Mouse (Mus musculus) activated CD4-positive, CD25-positive, alpha-beta regulatory T cell, adult 4 months (primary cell): ENCODE measurements around the gene Tbx15. TPM values are rescaled to one million over a fixed set of nuclear protein-coding genes. Genes with fewer than 3 reads are reported as not detected.

Experiments
- ATAC-seq: one replicate; pipeline ENCODE4 v1.8.0; 2017
- polyA plus RNA-seq, 2 experiments: library from polyadenylated mRNA; unstranded; fragments of 100-300 nt; shearing (Covaris generic); gene quantifications; one replicate each; pipeline ENCODE4 v1.2.1; 2017

Gene Tbx15
- polyA plus RNA-seq, 2 experiments from 2014 or later = not detected

- ATAC-seq = no peak
Measured at GRCm38 (mm10) chr3:99248831-99249550, 8.8 kb downstream of the Tbx15 start.

GRCm38 (mm10) chr3:99249551-99249870, 9.3 kb downstream of the Tbx15 start:
- no peak for ATAC-seq

DNA sequence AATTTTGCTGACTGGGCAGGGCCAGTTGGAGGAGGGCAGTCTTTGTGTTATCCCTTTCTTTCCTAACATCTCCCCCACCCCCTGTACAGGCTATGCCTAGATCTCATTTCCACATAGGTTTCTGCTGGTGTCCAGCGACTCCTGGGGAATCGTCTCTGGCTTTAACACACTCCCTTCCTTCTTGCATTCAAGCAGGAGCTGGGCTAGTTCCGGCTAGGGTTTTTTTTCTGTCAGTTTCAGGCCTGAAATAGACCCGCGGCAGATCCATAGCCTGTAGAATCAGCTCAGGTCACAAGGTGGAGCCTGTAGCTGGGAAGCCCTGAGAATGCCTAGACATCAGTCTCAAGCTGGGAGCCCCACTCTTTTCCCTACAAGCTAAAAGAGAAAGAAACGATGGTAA, 9.7 kb downstream of the Tbx15 start:
- ATAC-seq = no peak

DNA sequence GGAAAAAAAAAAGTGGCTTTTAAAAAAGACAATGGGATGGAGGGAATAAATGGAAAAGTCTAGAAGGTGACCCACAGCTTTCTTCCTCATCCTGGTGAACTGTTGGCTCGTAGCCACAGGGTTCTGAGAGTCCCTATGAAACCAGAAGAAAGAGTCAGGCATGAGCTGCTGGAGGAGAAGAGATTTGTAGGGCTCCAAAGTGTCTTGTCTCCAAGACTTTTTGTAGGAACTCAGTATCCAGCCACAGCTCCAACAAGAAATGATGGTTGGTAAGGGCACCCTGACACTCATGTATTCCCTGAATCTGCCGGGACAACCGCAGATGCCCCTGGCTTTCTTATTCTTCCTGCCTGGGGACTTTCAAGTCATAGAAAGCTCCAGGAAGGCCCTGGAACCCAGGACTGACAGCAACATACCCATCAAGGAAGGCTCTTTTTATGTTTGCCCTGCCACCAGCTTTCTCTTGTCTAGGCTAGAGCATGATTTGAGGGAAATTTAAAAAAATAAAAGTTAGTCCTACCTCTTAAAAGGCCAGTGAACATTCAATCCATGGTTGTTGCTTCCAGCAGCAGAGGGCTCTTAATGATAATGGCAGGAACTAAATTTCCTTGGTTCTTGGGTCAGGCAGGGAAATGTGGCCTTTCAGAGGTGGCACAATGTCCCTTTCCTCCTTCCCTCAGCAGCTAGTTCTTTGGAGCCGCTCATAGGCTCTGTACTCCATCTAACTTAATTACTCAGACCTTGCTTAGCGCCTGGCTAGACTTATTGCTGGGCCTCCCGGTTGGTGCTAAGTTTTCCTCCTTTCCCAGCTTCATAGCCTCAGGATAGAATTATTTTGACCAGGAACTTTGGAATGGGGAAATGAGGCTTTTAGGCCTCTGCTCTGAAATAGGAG, 11.3 kb downstream of the Tbx15 start:
- ATAC-seq = no peak

GRCm38 (mm10) chr3:99252461-99253091, 12.4 kb downstream of the Tbx15 start:
- no peak for ATAC-seq

- ATAC-seq = no peak
Measured at GRCm38 (mm10) chr3:99253092-99253488, 12.9 kb downstream of the Tbx15 start.

DNA sequence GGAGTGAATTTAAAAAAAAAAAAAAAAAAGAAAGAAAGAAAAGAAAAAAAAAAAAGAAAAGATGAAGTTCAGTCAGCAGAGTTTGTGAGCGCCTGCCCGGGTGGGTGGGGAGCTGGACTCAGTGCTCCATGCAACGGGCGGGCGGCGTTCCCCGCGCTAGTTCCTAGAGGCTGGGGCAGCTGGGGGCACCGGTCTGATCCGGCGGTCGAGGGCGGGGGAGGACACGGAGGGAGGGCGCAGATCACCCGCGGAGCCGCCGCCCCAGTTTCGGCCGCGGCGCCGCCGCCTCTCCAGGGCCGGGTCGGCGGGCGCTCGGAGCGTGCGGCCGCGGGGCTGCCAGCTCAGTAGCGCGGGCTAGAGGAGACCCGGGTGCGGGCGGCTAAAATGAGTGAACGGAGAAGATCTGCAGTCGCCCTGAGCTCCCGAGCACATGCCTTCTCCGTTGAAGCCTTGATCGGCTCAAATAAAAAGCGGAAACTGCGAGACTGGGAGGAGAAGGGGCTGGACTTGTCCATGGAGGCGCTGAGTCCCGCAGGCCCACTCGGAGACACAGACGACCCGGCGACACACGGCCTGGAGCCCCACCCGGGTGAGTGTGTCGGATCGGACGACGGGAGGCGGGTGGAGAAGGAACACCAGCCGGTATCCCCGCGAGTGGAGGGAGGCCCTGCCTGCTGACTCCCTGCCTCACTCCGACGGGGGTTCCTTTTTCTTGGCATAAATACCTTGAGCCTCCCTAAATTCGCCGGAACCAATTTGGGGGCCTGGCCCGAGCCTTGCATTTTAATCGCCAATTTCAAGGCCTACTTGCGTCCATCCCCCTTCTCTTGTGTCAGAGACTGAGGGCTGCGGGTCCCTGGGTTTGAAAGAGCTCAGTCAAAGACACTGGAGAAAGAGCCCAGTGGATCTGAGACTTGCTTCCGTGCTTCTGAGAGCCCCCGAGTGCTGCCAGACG, 13.6 kb downstream of the Tbx15 start:
- no peak for ATAC-seq

GRCm38 (mm10) chr3:99254559-99255151, 14.5 kb downstream of the Tbx15 start:
- no peak for ATAC-seq

- ATAC-seq = no peak
Measured at GRCm38 (mm10) chr3:99255411-99256365, 15.5 kb downstream of the Tbx15 start.

DNA sequence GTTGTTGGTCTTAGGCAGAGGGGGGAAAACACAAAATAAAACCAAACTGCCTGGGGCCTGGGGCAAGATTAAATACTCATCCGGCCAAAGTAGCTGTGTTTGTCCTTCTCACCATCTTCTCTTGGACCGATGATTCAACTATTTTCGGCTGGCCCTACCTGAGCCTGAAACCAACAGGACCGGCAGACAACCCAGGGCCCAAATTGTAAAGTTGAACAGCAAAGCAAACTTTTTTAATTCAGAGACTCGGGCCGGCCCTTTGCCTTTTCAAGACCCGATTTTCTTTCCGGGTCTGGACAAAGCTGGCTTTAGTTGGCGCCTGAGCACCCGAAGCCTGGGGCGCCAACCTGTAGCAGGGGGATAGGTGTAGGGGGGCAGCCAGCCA, 16.2 kb downstream of the Tbx15 start:
- no peak for ATAC-seq

- no peak for ATAC-seq
Measured at GRCm38 (mm10) chr3:99256766-99257165, 16.6 kb downstream of the Tbx15 start.

- ATAC-seq = no peak
Measured at GRCm38 (mm10) chr3:99257586-99258577, 17.7 kb downstream of the Tbx15 start.

DNA sequence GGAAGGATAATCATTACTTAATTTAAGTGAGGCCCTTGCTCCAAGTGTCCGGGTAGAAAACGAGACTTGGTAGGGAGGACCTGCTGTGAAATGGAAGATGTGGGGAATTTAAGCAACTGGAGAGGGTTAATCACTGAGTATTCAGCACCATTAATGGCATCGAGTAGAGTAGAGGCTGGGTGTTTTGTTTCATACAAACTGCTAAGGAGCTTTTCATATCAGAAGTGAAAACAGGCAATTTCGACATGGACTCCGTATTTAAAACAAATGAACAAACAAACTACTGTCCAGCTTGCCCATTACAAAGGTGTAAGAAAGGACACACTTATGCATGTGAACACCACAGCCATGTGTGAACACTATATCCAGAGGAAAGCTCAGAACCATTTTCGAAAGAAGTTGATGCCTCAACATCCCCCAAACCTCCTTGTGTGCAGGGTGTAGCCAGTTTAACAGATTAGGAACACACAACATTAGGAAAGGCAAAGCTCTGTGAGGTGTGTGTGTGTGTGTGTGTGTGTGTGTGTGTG, 19.6 kb downstream of the Tbx15 start:
- ATAC-seq = no peak

- ATAC-seq = no peak
Measured at GRCm38 (mm10) chr3:99260395-99260794, 20.2 kb downstream of the Tbx15 start.

DNA sequence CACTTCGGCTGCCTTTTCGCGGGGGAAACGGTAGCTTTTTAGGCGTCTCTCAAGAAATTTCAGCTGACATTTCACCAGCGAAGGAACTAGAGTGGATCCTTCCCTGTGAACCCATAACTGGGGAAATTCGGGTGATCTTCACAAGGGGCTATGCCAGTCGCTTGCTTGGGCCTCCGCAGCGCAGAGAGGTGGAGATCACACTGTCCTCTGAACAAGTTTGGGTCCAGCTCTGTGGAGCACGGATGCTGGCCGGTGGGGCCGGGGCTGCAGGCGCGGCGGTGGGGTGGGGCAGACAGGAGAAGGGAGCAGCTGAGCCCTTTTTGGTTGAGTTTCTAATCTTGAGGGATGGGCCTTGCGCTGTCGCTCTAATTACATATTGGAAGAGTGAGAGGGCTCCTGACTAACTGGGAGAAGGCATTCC, 21.2 kb downstream of the Tbx15 start:
- ATAC-seq = no peak

DNA sequence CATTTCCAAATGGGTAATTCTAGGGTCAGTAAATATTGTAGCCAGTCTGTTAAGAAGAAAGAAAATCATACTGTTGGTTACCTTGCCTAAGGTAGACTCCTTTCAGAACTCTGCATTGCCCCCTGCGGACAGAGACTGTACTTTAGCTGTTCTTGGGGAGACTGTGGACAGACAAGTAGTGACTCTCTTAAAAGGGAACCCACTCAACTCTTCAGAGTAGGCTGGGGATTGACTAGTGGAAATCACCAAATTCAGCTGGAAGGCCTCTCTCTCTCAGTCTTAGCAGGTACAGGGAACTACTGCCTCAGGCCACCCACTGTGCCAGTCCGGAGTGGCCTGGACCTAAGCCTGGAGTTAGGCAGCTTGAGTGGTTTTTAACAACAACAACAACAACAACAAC, 21.8 kb downstream of the Tbx15 start:
- no peak for ATAC-seq

DNA sequence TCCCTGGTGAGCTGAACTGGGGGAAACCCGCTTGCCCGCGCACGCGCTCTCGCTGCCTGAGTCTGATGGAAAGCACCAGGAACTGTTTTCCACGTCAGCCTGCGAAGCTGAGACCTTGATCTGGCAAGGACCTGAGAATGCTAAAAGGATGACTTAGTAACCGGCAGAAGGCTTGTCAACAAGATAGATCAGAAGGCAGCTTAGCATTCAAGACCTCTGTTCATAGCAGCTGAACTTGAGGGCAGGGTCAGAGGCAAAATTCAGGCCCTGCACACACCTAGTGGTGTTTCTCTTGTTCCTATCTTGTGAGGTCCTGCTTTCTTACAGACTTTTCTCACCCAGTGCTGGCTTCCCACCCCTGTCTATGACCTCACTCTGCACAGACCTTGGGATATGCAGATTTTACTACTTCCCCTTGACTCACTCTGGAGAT, 23.3 kb downstream of the Tbx15 start:
- no peak for ATAC-seq

GRCm38 (mm10) chr3:99264695-99265094, 24.5 kb downstream of the Tbx15 start:
- ATAC-seq = no peak

- no peak for ATAC-seq
Measured at GRCm38 (mm10) chr3:99266752-99267303, 26.6 kb downstream of the Tbx15 start.
